Mouse (Mus musculus) kidney, postnatal 0 days (tissue): ENCODE results near the gene Olfr521. TPM values are rescaled to one million over a fixed set of nuclear protein-coding genes. Genes with fewer than 3 reads are reported as not detected.

Experiments used
- polyA plus RNA-seq: library from polyadenylated mRNA; unstranded; fragments of >200 nt; fragmentation: Nextera tagmentation; extraction: Ambion mirVana; gene quantifications from 2 replicates; pipeline ENCODE4 v1.2.1, GENCODE M21; 2015

The Olfr521 gene
- polyA plus RNA-seq, 1 experiment from 2014 or later: not detected

Other genes starting within 250 kb of the Olfr521 start
- 6.6 and 7.6 TPM in 2 replicates for gene Arrb1, start 228.0 kb upstream of the Olfr521 start, polyA plus RNA-seq
- gene Tpbgl, start 136.4 kb upstream of the Olfr521 start, polyA plus RNA-seq: 0.51 and 0.63 TPM in 2 replicates
- 4.0 and 4.3 TPM in 2 replicates for gene Slco2b1, start 52.2 kb upstream of the Olfr521 start, polyA plus RNA-seq
- gene Olfr520, start 33.2 kb upstream of the Olfr521 start, polyA plus RNA-seq: not detected in 2 replicates
- gene Neu3, start 64.9 kb downstream of the Olfr521 start, polyA plus RNA-seq: 2.5 and 2.6 TPM in 2 replicates
- gene Xrra1, start 95.6 kb downstream of the Olfr521 start, polyA plus RNA-seq: 0.20 TPM in 2 replicates
- 340 and 344 TPM in 2 replicates for gene Spcs2, start 100.0 kb downstream of the Olfr521 start, polyA plus RNA-seq
- gene Rnf169, start 216.9 kb downstream of the Olfr521 start, polyA plus RNA-seq: 4.4 and 5.0 TPM in 2 replicates
- 0.22 and 0.32 TPM in 2 replicates for gene Chrdl2, start 242.7 kb downstream of the Olfr521 start, polyA plus RNA-seq